Mouse (Mus musculus): ENCODE data around the gene Rabl2.

Gene Rabl2

DNA sequence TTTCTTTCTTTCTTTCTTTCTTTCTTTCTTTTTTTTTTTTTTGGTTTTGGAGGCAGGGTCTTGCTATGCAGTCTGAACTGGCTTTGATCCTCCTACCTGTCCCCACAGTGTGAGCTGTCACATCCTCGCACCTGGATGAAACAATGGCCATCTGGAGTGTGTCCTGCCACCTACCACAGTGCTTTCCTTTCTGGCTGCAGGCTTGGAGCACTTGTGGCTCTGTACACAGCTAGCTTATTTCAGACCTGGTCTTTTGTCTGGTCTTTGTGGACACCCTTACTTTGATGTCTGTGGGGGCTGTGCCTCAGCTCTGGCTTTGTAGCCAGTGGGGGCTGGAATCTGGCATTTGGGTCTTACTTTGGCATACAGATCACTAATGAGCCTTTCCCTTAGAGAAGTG is 40.0 kb downstream of the Rabl2 start:
- no peak for DNase-seq (ENCODE audit: low spot score)

DNA sequence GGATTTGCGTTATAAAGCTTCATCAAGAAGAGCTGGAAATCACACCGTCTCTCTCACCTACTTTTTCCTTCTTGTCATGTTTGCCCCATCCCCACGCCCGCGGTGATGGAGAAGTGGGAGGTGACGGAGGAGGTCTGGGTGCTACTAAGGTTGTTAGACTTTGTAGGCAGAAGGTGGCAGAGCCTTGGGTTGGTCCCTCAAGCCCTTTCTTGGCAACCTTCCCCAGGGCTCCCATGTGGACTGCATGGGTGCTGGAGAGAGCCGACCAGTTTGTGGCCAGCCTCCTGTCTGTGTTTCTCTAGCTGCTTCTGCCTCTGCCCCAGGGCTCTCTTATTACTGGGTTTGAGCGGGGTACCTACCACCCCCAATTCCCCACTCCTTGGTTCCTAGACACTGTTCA is 41.2 kb downstream of the Rabl2 start:
- DNase-seq (ENCODE audit: low spot score), result no peak

DNA sequence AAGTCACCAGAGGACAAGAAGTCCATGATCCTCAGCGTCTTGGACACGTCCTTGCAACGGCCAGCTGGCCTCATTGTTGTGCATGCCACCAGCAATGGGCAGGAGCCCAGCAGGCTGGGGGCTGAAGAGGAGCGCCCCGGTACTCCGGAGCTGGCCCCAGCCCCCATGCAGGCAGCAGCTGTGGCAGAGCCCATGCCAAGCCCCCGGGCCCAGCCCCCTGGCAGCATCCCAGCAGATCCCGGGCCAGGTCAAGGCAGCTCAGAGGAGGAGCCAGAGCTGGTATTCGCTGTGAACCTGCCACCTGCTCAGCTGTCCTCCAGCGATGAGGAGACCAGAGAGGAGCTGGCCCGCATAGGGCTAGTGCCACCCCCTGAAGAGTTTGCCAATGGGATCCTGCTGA is 42.9 kb downstream of the Rabl2 start:
- DNase-seq (ENCODE audit: low spot score), result no peak

DNA sequence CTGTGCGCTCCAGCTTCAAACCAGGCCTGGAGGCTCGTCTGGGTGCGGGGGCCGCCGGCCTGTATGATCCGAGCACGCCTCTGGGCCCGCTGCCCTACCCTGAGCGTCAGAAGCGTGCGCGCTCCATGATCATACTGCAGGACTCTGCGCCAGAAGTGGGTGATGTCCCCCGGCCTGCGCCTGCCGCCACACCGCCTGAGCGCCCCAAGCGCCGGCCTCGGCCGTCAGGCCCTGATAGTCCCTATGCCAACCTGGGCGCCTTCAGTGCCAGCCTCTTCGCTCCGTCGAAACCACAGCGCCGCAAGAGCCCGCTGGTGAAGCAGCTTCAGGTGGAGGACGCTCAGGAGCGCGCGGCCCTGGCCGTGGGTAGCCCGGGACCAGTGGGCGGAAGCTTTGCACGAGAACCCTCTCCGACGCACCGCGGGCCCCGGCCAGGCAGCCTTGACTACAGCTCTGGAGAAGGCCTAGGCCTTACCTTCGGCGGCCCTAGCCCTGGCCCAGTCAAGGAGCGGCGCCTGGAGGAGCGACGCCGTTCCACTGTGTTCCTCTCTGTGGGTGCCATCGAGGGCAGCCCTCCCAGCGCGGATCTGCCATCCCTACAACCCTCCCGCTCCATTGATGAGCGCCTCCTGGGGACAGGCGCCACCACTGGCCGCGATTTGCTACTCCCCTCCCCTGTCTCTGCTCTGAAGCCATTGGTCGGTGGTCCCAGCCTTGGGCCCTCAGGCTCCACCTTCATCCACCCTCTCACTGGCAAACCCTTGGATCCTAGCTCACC is 43.7 kb downstream of the Rabl2 start:
- no peak for DNase-seq (ENCODE audit: low spot score)

DNA sequence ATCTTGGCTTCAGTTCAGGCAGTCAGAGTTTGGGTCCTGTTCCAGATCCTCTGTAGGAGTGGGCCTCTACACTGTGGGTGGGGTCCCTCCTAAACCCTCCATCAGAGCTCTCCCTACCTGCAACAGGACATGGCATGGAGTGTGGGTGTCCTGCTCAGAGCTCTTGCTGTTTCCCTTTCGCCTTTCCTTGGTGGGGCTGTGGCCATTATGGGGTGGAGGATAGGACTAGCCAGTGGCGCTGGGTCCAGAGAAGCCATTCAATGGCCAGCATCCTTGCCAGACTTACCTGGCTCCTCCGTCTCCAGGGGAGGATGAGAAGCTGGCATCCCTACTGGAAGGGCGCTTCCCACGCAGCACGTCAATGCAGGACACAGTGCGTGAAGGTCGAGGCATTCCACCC is 44.4 kb downstream of the Rabl2 start:
- no peak for DNase-seq (ENCODE audit: low spot score)

DNA sequence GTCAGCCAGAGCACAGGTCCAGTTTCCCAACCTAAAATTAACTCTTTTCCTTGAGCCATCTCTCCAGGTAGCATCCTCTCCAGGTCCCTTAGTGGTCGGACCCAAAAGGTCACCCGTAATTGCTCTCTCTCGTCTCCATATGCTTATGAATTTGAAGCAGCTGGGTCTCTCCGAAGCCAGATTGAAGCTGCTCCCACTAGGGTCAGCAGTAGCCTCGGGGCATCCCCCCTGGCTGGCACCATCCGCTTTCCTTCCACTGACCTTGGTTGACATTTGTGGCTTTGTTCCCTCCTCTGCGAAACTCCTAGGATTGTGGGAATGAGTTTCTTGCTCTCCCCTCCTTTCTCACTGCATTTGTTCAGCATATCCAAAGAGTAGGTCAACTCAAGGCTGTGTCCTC is 47.6 kb downstream of the Rabl2 start:
- DNase-seq (ENCODE audit: low spot score), result no peak

DNA sequence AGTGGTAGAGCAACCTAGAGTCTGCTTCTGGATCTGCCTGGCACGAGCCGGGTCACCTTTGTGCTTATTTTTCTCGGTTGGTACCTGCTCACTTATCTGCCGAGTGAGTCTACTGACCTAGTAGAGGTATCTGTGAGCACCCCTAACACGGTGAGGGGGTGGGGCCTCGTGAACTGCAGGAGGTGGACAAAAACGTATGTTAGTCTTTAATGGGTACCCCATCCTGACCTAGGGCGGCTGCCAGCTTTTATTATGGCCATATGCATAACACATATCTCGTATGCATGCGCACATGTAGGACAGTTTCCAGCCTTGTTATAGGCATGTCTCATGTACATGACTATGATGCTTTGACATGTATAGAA is 57.9 kb downstream of the Rabl2 start:
- no peak for DNase-seq (ENCODE audit: low spot score)

DNA sequence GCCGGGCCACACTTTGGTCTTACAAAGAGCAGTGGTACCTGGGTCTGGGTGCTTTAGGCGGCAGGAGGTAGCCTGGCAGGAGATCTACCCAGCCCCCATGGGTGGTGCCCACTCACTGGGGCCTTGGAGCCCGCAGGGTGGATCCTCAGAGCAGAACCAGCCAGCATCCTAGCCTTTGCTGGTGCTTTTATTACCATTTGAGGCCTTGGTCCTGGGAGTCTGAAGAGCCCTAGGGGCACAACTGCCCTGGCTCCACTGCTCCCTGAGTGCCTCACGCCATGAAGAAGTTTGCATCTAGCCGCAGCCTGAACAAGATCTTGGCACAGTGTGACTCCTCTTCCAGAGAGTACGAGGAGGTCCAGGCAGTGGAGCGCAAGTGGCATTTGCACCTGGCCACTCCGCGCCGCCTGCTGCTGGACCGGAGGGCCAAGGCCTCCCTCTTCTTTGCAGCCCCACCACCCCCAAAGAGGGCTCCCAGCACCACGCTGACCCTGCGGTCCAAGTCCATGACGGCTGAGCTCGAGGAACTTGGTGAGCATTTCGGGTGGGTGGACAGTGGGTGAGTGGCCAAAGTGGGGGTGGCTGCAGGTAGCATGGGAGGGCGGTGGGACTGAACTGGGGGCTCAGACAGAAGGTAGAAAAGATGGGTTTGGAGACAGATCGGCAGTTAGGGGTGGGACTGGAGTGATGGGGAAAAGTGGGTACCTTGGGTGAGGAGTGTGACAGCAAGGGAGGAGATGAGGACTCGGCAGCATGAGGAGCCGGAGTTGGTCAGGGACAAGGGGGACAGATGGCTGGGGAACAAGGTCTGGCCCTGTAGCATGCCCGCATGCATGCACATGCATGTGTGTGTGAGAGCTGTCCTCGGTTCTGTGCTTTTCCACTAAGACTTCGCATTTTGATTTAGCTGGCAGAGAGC is 58.5 kb downstream of the Rabl2 start:
- DNase-seq (ENCODE audit: low spot score), result no peak
